Mouse (Mus musculus) brown adipose tissue, adult 24 weeks (tissue): ENCODE data around the gene Slc5a6. TPM values are rescaled to one million over a fixed set of nuclear protein-coding genes. Genes with fewer than 3 reads are reported as not detected.
"Not testable (repeated sequence)": the region's sequence is repeated elsewhere in the genome, so short reads cannot be mapped to it uniquely, and the experiment has no call there.

Experiments used
- H3K27ac ChIP-seq: fragments of 200-500 bp; replicated peaks from 2 replicates; pipeline ENCODE4 v1.5.1; 2012; ENCODE audit warnings: low read depth, mild to moderate bottlenecking, low read length
- H3K4me1 ChIP-seq: fragments of 200-500 bp; 2 replicates; pipeline ENCODE4 v1.6.1; 2012; ENCODE audit warnings: low read length, mixed read lengths; ENCODE audit not compliant: control insufficient read depth, insufficient read depth, insufficient read length
- H3K4me3 ChIP-seq: fragments of 200-500 bp; 2 replicates; pipeline ENCODE4 v1.5.1; 2012; ENCODE audit warnings: low read depth, mild to moderate bottlenecking, low read length, moderate library complexity; ENCODE audit not compliant: insufficient read depth
- polyA plus RNA-seq: library from polyadenylated mRNA; stranded (reverse); fragments of >200 nt; gene quantifications from 2 replicates; pipeline ENCODE4 v1.2.4, GENCODE M21; 2012; ENCODE audit not compliant: missing spikeins, insufficient read depth, insufficient read length

Gene Slc5a6
- polyA plus RNA-seq, 1 experiment: 8.2 TPM

- no peaks in the 10 kb centered on the region for H3K4me1 ChIP-seq
- no peak overlapping the region for H3K27ac ChIP-seq
- H3K4me3 ChIP-seq: no peak overlapping the region
These were observed 31.5 kb upstream of the Slc5a6 start for GRCm38 (mm10) chr5:31080059-31080794.

GRCm38 (mm10) chr5:31076346-31076745, 27.6 kb upstream of the Slc5a6 start:
- Histone ChIP-seq H3K27ac (no peak overlapping the region), H3K4me1 (peaks cover 5% of the 10 kb centered on the region; the same call in 1 of the 2 replicates), H3K4me3 (no peak overlapping the region)

- no peak overlapping the region for H3K4me3 ChIP-seq
- H3K4me1 ChIP-seq: peaks cover 5% of the 10 kb centered on the region; the same call in 1 of the 2 replicates
- peak overlapping the region; percentile 78 for H3K27ac ChIP-seq
These were observed 24.5 kb upstream of the Slc5a6 start for GRCm38 (mm10) chr5:31073176-31073575.

GRCm38 (mm10) chr5:31071821-31072220, 23.1 kb upstream of the Slc5a6 start:
- Histone ChIP-seq H3K4me3 (no peak overlapping the region), H3K27ac (no peak overlapping the region), H3K4me1 (peaks cover 5% of the 10 kb centered on the region; the same call in 1 of the 2 replicates)

- H3K27ac ChIP-seq: no peak overlapping the region
These were observed 22.3 kb upstream of the Slc5a6 start for GRCm38 (mm10) chr5:31071059-31071458.

GRCm38 (mm10) chr5:31069810-31070209, 21.1 kb upstream of the Slc5a6 start:
- no peak overlapping the region for H3K4me3 ChIP-seq
- H3K4me1 ChIP-seq: peaks cover 5% of the 10 kb centered on the region; the same call in 1 of the 2 replicates
- H3K27ac ChIP-seq: no peak overlapping the region

More at GRCm38 (mm10) chr5:31071059-31071458, 22.3 kb upstream of the Slc5a6 start:
- Histone ChIP-seq H3K4me1 (peaks cover 5% of the 10 kb centered on the region; the same call in 1 of the 2 replicates), H3K4me3 (no peak overlapping the region)

GRCm38 (mm10) chr5:31055216-31056140, 6.8 kb upstream of the Slc5a6 start:
- Histone ChIP-seq H3K27ac (no peak overlapping the region), H3K4me1 (0 out of 2 replicates have a peak, but pooled peaks cover 3% of the 10 kb centered on the region), H3K4me3 (peak overlapping the region; percentile 74)

GRCm38 (mm10) chr5:31054261-31055215, 5.8 kb upstream of the Slc5a6 start, which contains the start of gene Cad:
Cad (plus strand) TSS chr5:31054780.
- peak within 1 kb of the TSS; percentile 74 for H3K4me3 ChIP-seq
- no peak within 1 kb of the TSS for H3K27ac ChIP-seq
- 0 out of 2 replicates have a peak, but pooled peaks cover 3% of the 10 kb centered on the region for H3K4me1 ChIP-seq

- H3K4me3 ChIP-seq: peak overlapping the region; percentile 61; the same call in 1 of the 2 replicates
- not testable (repeated sequence) for H3K27ac ChIP-seq, H3K4me1 ChIP-seq
These were observed 5.0 kb upstream of the Slc5a6 start for GRCm38 (mm10) chr5:31053728-31054127.

- 0 out of 2 replicates have a peak, but pooled peaks cover 3% of the 10 kb centered on the region for H3K4me1 ChIP-seq
- no peak overlapping the region for H3K4me3 ChIP-seq
- H3K27ac ChIP-seq: no peak overlapping the region
These were observed 1.7 kb upstream of the Slc5a6 start for GRCm38 (mm10) chr5:31050427-31050826.

GRCm38 (mm10) chr5:31047848-31048762, 619 bp downstream of the Slc5a6 start, which contains the start of gene Atraid:
Atraid (plus strand) TSS chr5:31048312.
- peak within 1 kb of the TSS; percentile 98 for H3K27ac ChIP-seq
- peak within 1 kb of the TSS; percentile 89 for H3K4me3 ChIP-seq

GRCm38 (mm10) chr5:31047074-31047473, 1.6 kb downstream of the Slc5a6 start:
- no peak overlapping the region for H3K27ac ChIP-seq
- no peaks in the 10 kb centered on the region for H3K4me1 ChIP-seq
- H3K4me3 ChIP-seq: peak overlapping the region; percentile 89; the same call in 1 of the 2 replicates

More at GRCm38 (mm10) chr5:31047848-31048762, 619 bp downstream of the Slc5a6 start, which contains the start of gene Atraid:
- H3K4me1 ChIP-seq: no peaks in the 10 kb centered on the region

- H3K27ac ChIP-seq: no peak overlapping the region
- no peaks in the 10 kb centered on the region for H3K4me1 ChIP-seq
- no peak overlapping the region for H3K4me3 ChIP-seq
These were observed 2.3 kb downstream of the Slc5a6 start for GRCm38 (mm10) chr5:31046416-31046815.
